Mouse (Mus musculus) layer of hippocampus, adult 11-12 months (tissue): ENCODE measurements at regions not wholly inside any gene's neighbourhood (a gene's known extent, or its start where the extent isn't known, plus 50 kb on each side); places are given as distances from the start of the nearest gene placed in this dataset.

Experiments used
- DNase-seq: peaks from one replicate; pipeline ENCODE4 v3.0.0; 2022; ENCODE audit warnings: low spot score

DNA sequence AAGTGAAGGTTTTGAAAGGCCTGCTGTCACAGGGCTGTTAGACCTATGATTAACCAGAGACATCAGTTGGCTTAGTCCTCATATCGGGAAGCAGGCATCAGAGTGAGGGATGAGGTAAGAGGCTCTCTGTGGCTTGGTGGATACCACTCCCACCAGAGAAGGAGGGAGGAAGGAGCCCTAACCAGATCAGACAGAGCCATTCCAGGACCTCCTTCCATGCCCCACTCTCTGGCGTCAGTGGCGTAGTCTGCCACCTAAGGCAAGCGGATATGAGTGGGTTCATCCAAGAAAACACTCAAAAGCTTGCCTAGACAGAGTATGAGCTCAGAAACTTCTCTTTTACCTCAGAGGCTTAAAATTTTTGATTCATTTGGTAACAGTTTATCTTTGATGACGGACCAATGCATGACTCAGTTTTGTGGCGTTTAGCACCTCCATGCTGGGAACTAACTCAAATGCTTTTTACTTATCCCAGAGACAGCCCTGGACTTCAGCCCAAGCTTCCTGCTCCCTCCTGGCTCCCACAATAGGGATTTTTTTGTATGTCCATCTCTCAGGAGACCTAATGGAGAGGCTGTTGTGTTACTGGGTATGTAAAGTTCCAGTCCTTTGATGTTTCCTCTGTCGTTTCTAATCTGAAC, 367.5 kb upstream of the Rasgrp1 start:
- DNase-seq, result no peak

DNA sequence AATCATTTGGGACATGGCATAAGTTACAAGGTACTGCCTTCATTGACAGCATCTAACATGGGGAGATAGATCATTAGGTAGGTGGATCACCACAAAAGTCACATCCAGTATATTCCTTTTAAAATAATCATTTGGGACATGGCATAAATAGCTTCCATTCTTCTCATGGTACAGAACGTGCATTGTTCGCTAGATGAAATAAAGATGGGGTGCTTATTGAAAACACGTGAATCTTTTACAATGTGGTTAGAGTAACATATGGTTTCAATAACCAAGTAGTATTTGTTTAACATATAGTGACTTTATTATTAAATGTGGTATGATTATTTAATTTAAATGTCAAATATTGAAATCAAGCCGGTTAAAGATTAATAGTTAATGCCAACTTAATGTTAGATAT, 381.3 kb upstream of the Rasgrp1 start:
- no peak for DNase-seq

- DNase-seq, result no peak
These were observed 380.4 kb upstream of the Thbs1 start for GRCm38 (mm10) chr2:117731253-117731652.

DNA sequence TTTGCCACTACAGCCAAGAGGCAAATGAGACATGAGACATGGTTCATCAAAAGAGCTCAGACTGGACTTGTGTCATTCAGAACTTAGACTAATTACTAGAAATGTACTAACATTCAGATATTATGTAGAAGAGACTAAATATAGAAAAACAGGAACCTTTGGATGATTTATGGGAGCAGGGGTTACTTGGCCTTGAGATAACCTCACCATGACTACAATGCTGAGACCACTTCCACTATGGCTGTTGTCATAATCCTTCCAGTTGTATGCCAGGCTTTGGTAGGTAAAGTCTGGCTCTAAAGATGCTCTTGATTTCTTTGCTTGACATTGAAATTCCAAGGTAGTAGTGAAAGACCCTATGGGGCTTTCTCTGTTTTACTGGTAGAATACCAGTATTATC, 369.3 kb upstream of the Thbs1 start:
- no peak for DNase-seq

- no peak for DNase-seq
These were observed 367.8 kb upstream of the Thbs1 start for GRCm38 (mm10) chr2:117743901-117744300.

DNA sequence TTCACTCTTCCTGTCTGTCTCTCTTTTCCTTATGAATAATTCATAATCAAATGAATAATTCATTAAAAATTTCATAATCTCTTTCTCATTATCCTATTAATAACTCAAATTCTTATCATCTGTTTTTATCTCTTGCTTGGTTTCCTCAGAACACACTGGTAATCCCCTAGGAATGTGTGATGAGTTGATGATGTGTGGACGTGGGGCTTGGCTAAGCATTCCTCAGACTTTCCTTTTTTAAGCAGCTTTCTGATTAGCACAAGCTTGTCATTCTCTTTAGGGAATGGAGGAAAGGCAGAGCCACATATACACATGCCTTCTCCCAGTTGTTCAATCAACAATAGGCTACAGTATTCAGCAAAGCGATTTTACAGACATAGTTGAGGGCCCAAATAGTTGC, 365.9 kb upstream of the Thbs1 start:
- no peak for DNase-seq

DNA sequence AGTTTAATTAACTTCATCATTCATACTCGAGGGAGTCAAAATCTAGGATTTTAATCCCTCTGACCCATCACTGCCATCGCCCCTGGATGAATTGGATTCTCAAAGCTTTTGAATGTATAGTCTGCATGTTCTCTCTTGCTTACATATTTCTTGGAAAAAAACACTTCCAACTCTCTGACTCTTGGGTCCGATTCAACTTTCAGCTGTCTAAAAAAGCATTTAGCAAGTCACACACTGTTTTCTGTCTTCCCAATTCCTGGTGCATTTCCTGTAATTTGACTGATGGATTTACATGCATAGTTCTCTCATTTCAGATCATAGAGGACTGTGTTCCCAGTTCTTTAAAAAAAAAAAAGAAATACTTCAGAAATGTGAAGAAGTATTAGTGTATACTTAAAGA, 364.5 kb upstream of the Thbs1 start:
- DNase-seq, result no peak

- DNase-seq, result no peak
These were observed 362.8 kb upstream of the Thbs1 start for GRCm38 (mm10) chr2:117748892-117749291.

GRCm38 (mm10) chr2:117759491-117760013, 352.1 kb upstream of the Thbs1 start:
- DNase-seq, result no peak

- DNase-seq, result no peak
These were observed 348.0 kb upstream of the Thbs1 start for GRCm38 (mm10) chr2:117763631-117764030.

- no peak for DNase-seq
These were observed 346.1 kb upstream of the Thbs1 start for GRCm38 (mm10) chr2:117765572-117765971.

DNA sequence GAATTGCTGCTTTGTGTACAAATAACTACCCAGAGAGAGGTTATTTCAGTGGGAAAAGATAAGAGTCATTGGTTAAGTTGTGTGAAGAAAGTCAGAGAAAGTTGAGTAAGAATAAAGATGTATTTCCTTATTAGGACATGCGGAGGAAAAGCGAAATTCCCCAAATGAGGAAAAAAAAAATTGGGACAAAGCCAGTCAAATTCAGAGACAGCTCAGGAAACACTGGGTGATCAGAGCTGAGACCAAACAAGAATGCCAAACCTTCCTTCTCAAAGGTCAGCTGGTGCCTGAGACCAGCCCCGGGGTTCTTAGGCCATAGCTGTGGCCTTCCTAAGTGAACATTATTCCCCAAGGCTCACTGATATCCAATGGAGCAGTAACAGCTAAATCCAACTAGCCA, 345.2 kb upstream of the Thbs1 start:
- DNase-seq, result no peak

GRCm38 (mm10) chr2:117769402-117770114, 342.1 kb upstream of the Thbs1 start:
- DNase-seq, result no peak

DNA sequence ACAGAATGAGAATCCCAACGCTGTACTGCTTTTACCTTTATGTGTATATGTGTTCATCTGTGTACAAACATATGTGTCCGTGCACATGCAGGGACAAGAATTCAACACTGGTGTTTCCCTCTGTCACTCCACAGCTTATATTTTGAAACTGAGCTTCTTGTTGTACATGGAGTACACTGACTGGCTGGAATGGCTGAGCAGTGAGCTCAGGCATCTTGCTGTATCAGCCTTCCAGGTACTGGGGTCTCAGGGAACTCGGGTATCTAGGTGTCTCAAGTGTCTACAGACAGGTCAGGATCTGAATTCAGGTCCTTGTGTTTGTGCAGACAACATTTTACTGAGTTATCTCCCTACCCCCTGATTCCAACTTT, 341.6 kb upstream of the Thbs1 start:
- no peak for DNase-seq

GRCm38 (mm10) chr2:117780287-117780686, 331.4 kb upstream of the Thbs1 start:
- DNase-seq, result no peak

DNA sequence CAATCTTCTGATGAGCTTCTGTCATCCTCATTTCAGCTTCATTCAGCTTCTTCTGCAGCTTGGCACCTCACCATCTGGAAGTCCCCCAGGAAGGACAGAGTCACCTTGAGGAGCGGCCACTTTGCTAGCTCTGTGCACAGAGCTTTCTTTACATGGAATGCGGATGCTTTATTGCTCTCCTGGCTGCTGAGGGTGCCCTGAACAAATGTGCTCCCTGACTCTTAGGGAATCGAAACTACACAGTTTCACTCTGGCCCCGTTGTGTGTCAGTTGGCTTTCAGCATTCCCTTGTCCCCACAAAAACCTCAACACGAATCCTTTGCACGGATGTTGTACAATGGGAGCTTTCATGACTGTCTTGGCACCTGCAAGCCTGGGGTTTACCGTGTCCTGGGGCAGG, 330.9 kb upstream of the Thbs1 start:
- no peak for DNase-seq

DNA sequence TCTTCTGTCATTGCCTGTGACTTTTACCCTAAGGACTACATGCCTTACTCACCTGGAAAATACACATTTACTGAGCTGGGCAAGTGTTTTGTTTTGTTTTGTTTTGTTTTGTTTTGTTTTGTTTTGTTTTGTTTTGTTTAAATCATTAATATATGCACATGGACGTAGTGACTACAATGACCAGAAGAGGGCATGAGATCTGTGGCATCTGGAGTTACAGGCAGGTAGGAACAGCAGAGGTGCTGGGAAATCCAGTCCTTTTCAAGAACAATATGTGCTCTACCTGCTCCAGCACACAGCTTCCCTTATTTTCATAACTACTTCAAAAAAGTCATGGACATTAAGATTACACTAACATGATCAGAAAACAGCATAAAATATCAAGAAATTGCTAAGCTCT, 324.4 kb upstream of the Thbs1 start:
- DNase-seq, result no peak

GRCm38 (mm10) chr2:117794285-117794684, 317.4 kb upstream of the Thbs1 start:
- no peak for DNase-seq

DNA sequence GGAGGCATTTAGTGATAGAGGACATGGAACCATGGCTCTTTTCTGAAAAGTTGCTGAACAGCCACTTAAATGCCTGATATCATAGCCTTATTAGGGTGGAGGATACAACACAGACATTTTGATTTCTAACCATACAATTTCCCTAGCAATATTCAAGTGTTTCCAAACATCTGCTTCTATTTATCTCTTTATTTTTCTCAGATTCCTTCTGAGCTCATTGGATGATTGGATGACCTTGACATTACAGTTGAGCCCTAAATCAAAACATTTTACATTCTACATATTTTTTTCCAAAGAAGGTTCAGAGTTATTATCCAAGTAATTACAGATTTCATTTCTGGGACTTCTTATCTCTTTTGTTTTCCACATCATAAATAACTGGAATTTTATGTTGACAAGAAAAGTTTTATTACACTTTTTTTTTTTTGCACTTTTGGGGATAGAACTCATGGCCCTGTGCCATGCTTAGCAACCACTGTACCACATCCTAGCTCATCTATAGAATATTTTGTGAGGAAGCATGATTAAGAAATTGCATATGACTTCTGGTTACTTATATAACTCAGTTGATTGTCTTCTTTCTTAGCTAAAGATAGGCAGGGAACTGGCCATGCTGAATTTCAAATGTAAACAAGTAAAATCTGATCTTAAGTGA, 309.6 kb upstream of the Thbs1 start:
- DNase-seq, result no peak

DNA sequence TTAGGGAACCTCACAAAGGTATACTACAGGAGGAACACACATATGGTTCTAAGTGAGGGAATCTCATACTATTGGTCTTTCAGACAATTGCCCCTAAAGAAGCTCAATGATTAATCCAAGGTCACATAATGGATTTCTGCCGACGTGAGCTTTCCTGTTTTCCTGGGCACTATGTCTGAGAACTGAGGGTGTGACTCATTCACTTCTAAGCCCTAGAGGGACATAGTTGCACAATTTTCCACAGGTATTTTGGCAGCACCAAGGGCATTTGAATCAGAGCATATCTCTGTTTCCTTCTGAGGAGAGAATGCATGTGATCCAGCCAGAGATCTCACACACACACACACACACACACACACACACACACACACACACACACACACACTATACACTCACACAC, 309.0 kb upstream of the Thbs1 start:
- DNase-seq, result no peak

- DNase-seq, result no peak
These were observed 307.0 kb upstream of the Thbs1 start for GRCm38 (mm10) chr2:117804686-117805085.

DNA sequence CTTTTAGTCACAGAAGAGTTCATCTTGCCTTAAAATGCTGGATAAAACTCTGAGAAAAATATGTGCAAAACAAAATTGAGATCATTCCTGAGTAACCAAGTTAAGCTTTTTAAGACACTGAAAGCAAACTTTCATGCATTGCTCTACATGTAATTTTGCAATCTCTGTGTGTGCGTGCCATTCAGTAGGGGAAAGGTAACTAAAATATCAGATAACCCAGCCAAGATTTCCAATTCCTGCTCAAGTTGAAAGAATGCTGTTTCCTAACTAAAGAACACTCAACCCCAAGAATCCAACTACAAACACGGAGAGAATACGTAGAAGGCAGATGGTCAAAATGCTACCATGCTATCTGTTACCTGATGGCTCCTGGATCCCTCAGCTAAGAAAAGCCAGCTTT, 304.6 kb upstream of the Thbs1 start:
- no peak for DNase-seq

DNA sequence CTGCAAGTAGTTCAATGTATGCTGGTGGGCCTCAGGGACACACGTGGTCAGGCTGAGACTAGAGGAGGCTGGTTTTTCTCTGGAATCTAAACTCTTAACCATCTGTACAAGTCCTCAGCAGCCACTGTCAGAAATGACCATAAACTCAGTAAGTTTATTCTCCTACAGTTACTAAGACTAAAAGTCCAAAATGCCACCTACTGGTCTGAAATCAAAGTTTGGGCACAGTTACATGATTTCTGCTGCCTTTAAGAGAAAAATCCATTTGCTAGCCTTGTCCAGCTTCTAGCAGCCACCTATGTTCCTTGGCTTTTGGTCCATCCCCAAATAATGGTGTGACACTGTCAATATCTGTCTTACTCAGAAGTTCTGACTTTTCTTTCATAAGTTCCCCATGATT, 300.2 kb upstream of the Thbs1 start:
- no peak for DNase-seq
